ENCODE assay signal across 18 mouse cellular contexts in the genomic region with DNA sequence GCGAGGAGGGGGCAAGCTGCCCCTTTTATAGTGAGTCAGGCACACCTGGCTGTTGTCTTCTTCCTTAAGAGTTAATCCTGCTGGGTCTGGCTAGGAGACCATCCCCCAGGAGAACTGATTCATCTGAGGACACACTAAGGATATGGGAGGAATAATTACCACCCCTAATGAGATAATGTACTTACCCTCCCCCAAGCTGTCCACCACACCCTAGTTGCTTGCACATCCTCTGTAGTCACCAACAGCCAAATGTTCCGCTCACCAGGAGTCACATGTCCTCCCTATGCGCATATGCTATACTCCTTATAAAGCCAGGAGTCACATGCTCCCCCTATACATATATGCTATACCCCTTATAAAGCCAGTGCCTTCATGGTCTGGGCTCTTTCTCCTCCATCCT.
"Had no signal": no experiment of that assay in that cellular context is flagged by ENCODE, and none has a peak within 500 bp of the region (broad histone marks: within the 10 kb centered on the region; RNA-seq: fewer than 3 reads in every experiment).

No protein-coding gene starts in this region.

- H3K4me2 ChIP-seq: liver, embryonic 15.5 days; lung, embryonic 14.5 days; midbrain, embryonic 15.5 days; neural tube, embryonic 13.5 days; neural tube, embryonic 15.5 days had no signal

- DNase-seq: liver, postnatal 0 days; lung, embryonic 14.5 days; lung, postnatal 10 days; lung, postnatal 4 days; retina, postnatal 1 day; right cerebral cortex, adult 18-20 months; right cerebral cortex, postnatal 25 days; right cerebral cortex, postnatal 4 days; spleen, adult 18-20 months; thymus, adult 18-20 months; thymus, postnatal 25 days; thymus, postnatal 4 days had no signal

- ATAC-seq: liver, postnatal 0 days; midbrain, embryonic 15.5 days had no signal

- H3K4me3 ChIP-seq: liver, embryonic 15.5 days; midbrain, embryonic 10.5 days; midbrain, embryonic 15.5 days; myocyte; neural tube, embryonic 13.5 days; neural tube, embryonic 15.5 days had no signal

- H3K27me3 ChIP-seq: liver, embryonic 15.5 days; midbrain, embryonic 15.5 days; neural tube, embryonic 13.5 days; neural tube, embryonic 15.5 days had no signal

- H3K9me3 ChIP-seq: liver, embryonic 15.5 days; midbrain, embryonic 15.5 days; neural tube, embryonic 13.5 days; neural tube, embryonic 15.5 days had no signal

- H3K4me1 ChIP-seq: liver, embryonic 15.5 days had no signal

- H3K27ac ChIP-seq: liver, embryonic 15.5 days; midbrain, embryonic 10.5 days; midbrain, embryonic 15.5 days; neural tube, embryonic 13.5 days; neural tube, embryonic 15.5 days had no signal

- H3K36me3 ChIP-seq: liver, embryonic 15.5 days; midbrain, embryonic 10.5 days; midbrain, embryonic 15.5 days; neural tube, embryonic 13.5 days; neural tube, embryonic 15.5 days had no signal

- H3K9ac ChIP-seq: liver, embryonic 15.5 days; liver, postnatal 0 days; lung, embryonic 14.5 days; midbrain, embryonic 15.5 days; neural tube, embryonic 13.5 days; neural tube, embryonic 15.5 days had no signal
